Comparison of ENCODE assay signal across 13 mouse cellular contexts in the genomic region with DNA sequence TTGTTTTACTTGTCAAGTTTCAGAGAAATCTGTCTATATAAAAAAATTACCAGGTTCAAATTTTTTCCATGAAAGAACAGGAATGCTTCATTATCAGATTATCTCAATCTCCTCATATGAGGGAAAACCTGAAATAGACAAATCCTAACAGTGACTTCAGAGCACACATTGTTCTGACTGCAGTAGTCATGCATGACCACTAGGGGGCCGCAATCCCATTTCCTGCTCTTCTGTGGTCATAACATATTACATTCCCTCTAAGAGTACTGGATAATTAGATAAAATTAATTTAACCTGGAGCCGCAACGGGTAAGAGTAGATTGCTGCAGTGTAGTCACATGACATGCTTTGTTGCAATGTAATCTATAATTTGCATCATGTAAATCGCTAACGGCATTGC. TPM values are rescaled to one million over a fixed set of nuclear protein-coding genes. Genes with fewer than 3 reads are reported as not detected.
DNase-seq lines count a peak whose midpoint lies in the region; ATAC-seq and TF ChIP-seq lines count a peak whose summit lies in the region.
"Had no signal": no experiment of that assay in that cellular context is flagged by ENCODE, and none has a peak within 500 bp of the region (broad histone marks: within the 10 kb centered on the region; RNA-seq: fewer than 3 reads in every experiment).

No protein-coding gene starts in this region.

- ATAC-seq in common myeloid progenitor, adult 5-6 weeks (replicated peaks; ENCODE audit: low read depth, poor library complexity, severe bottlenecking): peak; percentile 56; the same call in 1 of the 2 replicates
- ATAC-seq in inflammation-experienced regulatory T-cells, adult 6 months: no peak

- no peak overlapping the region for H3K4me3 ChIP-seq in layer of hippocampus, adult 2 months
- H3K4me3 ChIP-seq: heart, embryonic 12.5 days; liver, embryonic 15.5 days; myocyte had no signal

- TF ChIP-seq CTCF in layer of hippocampus, adult 2 months (conservative IDR thresholded peaks at IDR 0.05): peak; percentile 79

- peak; percentile 11 to 14 for DNase-seq in cerebellum, postnatal 25 days
- no peak for DNase-seq in cerebellum, adult 11 months
- DNase-seq in layer of hippocampus, adult 2 months (ENCODE audit: low spot score in 2 of 2): no peak
- DNase-seq in layer of hippocampus, adult 9-10 months (ENCODE audit: low spot score): no peak
- DNase-seq in A20 (ENCODE audit: low read depth, low spot score): peak; percentile 3
- DNase-seq in right cerebral cortex, postnatal 36 days (ENCODE audit: low spot score in 2 of 2): no peak
- DNase-seq: right cerebral cortex, postnatal 14 days; thymus, adult 2 months had no signal

- H3K27ac ChIP-seq in layer of hippocampus, adult 2 months: no peak overlapping the region
- H3K27ac ChIP-seq: liver, embryonic 15.5 days had no signal

RNA-seq across cellular contexts. Expression of a gene that starts 17.6 kb away (rescaled TPM):
- 10 to 100 TPM; 17.6 to 21.8 TPM for total RNA-seq in layer of hippocampus, adult 2 months (2021)
- not detected in 2 replicates for total RNA-seq in common myeloid progenitor, adult 5-6 weeks (2017)
- polyA plus RNA-seq in inflammation-experienced regulatory T-cells, adult 6 months (2017; shearing (Covaris generic)): not detected
- polyA plus RNA-seq: heart, embryonic 12.5 days; liver, embryonic 15.5 days; myocyte; thymus, adult 2 months had no signal

Comparison
In these comparisons a context has a peak if more than half of its experiments do, and no peak if none do; other contexts are left out.
1. DNase-seq: peak in cerebellum, postnatal 25 days (2 of 2) and A20 (single experiment); none in cerebellum, adult 11 months (single experiment), layer of hippocampus, adult 2 months (0 of 2), layer of hippocampus, adult 9-10 months (single experiment) and right cerebral cortex, postnatal 36 days (0 of 2).
2. RNA of a gene that starts 17.6 kb away (total RNA-seq): 17.6 to 21.8 TPM in layer of hippocampus, adult 2 months; not detected in common myeloid progenitor, adult 5-6 weeks; every median in the first group is over 10 times any median in the second.